Mouse (Mus musculus): Measurements from ENCODE around the gene Rad51d.

GRCm38 (mm10) chr11:82850259-82850658, 40.2 kb downstream of the Rad51d start:
- no peak for TF ChIP-seq POLR2A (IDR thresholded peaks at IDR 0.05; ENCODE audit: control insufficient read depth, low read depth, low read length)
- TF ChIP-seq CTCF (IDR thresholded peaks at IDR 0.05; ENCODE audit: control insufficient read depth, insufficient read depth, insufficient replicate concordance, low read depth, low read length) = no peak

All from testis, adult 2 months (tissue).